Mouse (Mus musculus): ENCODE results near the gene Atad5.

Gene Atad5

GRCm38 (mm10) chr11:80080826-80081728 lies 8.1 kb upstream of the Atad5 start, which contains the start of gene Crlf3:
TSS of gene Crlf3 (minus strand) at chr11:80080991.
- DNase-seq (ENCODE audit: low spot score), result peak; percentile 96

DNA sequence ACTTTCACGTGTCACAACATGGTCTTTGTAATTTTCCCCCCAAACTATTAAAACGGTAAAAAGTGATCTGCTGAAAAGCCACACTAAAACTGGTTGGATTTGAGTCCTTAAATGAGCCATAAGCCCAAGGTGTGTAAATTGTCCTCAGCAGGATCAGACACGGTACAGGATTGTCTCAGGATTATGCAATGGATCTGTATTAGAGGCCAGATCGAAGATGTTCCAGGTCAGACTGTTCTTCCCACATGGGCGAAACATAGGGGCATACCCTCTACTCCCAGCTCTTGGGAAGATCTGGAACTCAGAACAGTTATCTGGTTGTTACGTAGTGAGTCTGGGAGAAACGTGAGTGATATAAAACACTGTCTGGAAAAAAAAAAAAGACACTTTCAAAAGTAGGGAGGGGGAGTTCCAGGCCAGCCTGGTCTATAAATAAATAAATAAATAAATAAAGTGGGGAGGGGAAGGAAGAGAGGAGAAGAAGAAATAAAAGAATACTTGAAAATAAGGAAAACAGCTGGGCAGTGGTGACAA lies 7.3 kb upstream of the Atad5 start:
- no peak for DNase-seq (ENCODE audit: low spot score)

DNA sequence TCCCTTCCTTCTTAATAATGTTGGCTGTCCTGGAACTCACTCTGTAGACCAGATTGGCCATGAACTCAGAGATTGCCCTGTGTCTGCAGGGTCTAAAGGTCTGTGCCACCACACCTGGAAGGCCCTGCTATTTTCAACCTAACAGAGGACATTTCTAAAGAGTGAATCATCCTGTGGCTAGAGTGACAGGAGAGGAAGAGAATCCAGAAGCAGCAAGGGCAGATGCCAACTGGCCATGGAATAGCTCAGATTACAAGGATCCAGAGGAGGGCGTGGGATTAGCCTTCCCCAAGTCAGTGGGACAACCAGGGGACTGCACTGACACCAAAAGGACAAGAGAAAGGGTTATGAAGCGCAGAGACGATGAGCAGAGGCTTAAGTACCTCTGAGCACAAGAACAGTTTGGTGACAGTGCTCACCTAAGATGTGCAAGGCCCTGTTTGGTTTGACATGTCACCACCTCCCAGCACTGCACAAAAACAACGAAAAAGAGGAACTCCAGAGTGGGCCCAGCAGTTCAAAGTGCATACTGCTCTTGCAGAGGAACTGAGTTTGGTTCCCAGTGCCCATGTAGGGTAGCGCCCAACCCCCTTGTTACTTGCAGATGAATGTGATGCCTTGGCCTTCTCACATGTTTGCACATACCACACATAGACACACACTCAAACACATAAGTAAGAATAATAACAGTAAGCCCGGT lies 3.7 kb upstream of the Atad5 start:
- no peak for DNase-seq (ENCODE audit: low spot score)

GRCm38 (mm10) chr11:80086844-80087243 lies 2.4 kb upstream of the Atad5 start:
- peak; percentile 95 for DNase-seq (ENCODE audit: low spot score)

DNA sequence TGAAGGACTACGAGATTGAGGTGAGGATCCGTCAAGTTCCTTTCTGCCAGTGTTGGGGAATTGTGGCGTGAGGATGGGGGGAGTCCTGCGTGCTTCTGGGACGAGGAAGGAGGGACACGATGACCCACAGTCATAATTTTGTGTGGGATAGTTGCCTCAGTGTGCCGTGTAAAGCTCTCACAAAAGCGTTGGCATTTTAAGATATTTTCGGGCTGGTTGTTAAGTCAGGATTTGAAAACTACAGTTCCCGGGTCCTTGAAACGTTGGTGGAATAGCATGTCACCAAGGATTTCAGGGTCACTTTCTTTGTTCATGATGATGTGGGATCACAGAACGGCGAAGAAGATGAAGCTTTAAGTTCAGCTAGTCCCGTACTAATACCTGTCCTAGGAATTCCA lies 616 bp downstream of the Atad5 start:
- peak; percentile 26 for DNase-seq (ENCODE audit: low spot score)

GRCm38 (mm10) chr11:80090555-80091164 lies 1.5 kb downstream of the Atad5 start:
- no peak for DNase-seq (ENCODE audit: low spot score)

GRCm38 (mm10) chr11:80098444-80099056 lies 9.3 kb downstream of the Atad5 start:
- no peak for DNase-seq (ENCODE audit: low spot score)

- no peak for DNase-seq (ENCODE audit: low spot score)
These were observed 12.1 kb downstream of the Atad5 start for GRCm38 (mm10) chr11:80101298-80101697.

DNA sequence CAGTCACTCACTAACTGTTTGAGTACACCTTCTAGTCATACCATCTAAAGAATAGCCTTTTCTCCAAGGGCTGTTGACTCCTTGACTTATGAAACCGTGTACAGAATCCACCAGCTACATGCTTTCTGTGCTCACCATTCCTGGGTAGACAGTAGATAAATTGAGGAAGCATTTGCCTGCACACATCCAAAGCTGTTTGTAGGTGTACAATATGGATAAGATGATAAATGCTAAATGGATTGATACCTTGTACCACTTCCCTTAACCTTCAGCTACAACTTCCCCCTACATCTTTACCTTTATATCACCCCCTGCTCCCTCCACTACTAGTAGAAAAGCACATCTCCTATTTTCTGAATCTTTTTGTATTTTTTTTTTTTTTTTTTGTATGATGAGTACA lies 15.2 kb downstream of the Atad5 start:
- no peak for DNase-seq (ENCODE audit: low spot score)

GRCm38 (mm10) chr11:80116411-80116810 lies 27.2 kb downstream of the Atad5 start:
- no peak for DNase-seq (ENCODE audit: low spot score)

- no peak for DNase-seq (ENCODE audit: low spot score)
These were observed 42.9 kb downstream of the Atad5 start for GRCm38 (mm10) chr11:80132050-80132449.

- no peak for DNase-seq (ENCODE audit: low spot score)
These were observed 45.5 kb downstream of the Atad5 start for GRCm38 (mm10) chr11:80134744-80135143.

- DNase-seq (ENCODE audit: low spot score), result no peak
These were observed 46.9 kb downstream of the Atad5 start for GRCm38 (mm10) chr11:80135954-80136683.

DNA sequence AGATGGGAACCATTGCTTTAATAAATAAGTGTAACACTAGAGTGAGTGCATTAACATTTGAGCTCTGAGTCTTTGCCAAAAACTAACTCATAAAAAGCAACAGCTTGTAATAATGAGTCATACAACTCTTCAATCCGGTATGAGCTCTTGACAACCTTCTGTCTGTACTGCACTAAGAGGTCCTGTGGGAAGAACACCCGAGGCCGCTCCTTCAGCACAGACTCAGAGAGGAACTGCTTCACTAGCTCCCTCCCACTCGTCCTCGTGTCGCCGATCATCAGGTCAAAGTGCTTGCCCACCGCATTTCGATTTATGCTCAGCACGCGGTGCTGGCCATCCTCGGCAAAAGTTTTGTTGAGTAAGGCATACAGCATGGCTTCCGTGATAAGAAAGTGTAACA lies 47.6 kb downstream of the Atad5 start:
- DNase-seq (ENCODE audit: low spot score), result no peak

- DNase-seq (ENCODE audit: low spot score), result no peak
These were observed 48.6 kb downstream of the Atad5 start for GRCm38 (mm10) chr11:80137773-80138172.

GRCm38 (mm10) chr11:80141825-80142521 lies 52.8 kb downstream of the Atad5 start, which contains the start of gene Tefm:
TSS of gene Tefm (minus strand) at chr11:80142175.
- peak; percentile 91 for DNase-seq (ENCODE audit: low spot score)

DNA sequence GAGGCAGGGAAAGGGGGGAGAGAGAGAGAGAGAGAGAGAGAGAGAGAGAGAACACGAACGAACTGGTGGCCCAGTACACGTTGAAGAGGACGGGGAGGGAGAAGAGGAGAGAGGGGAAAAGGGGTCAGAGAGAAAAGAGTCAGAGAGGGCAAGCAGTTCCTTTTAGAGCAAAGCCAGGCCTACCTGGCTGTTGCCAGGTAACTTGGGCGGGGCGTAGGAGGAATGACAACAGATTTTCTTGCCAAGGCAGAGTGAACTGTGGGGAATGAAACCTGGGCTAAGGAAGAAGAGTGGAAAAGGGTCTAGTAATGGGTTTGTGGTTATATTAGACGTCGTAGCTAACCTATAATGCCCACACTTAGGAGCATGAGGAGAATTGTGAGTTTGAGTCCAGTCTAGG lies 53.7 kb downstream of the Atad5 start:
- DNase-seq (ENCODE audit: low spot score), result no peak

DNA sequence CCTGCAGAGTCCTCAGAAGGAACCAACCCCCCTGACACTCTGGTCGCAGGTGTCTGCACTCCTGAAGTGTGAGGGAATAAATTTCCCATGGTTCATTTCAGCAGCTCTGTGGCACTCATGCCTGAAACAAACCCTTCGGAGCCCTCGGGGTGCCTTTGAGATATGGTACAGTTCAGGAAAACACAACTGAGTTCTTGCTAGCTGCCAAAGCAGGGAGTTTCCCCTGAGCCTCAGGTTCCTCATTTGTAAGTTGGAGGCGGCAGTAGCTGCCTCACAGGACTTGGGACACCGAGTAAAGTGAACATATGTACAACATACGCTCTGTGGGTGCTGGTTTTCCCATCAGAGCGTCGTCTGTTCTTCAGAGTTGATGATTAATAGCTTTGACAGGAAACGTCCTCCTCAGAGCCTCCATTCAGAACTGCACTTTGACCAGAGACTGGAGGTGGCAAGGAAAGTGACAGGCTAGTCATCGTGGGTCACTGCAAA lies 56.6 kb downstream of the Atad5 start:
- peak; percentile 17 for DNase-seq (ENCODE audit: low spot score)

GRCm38 (mm10) chr11:80147748-80148147 lies 58.5 kb downstream of the Atad5 start:
- peak; percentile 14 for DNase-seq (ENCODE audit: low spot score)

- DNase-seq (ENCODE audit: low spot score), result peak; percentile 11
These were observed 59.1 kb downstream of the Atad5 start for GRCm38 (mm10) chr11:80148313-80148712.

Data from retina, embryonic 14.5 days (tissue).